Mouse (Mus musculus): ENCODE results near the gene Ctu2. TPM values are rescaled to one million over a fixed set of nuclear protein-coding genes. Genes with fewer than 3 reads are reported as not detected.

Ctu2 gene
- polyA plus RNA-seq, 1 experiment from 2014 or later, result 75.7 TPM

GRCm38 (mm10) chr8:122457171-122457570, 18.8 kb upstream of the Ctu2 start:
- Histone ChIP-seq H3K4me2 (ENCODE audit: low read depth, low read length, severe bottlenecking) (no peak overlapping the region), H3K4me1 (replicated peaks; ENCODE audit: control insufficient read depth, insufficient read depth, low read length) (peaks cover 7% of the 10 kb centered on the region), H3K9me3 (ENCODE audit: control insufficient read depth, low read length) (no peaks in the 10 kb centered on the region), H3K27me3 (ENCODE audit: control insufficient read depth, insufficient read depth, low read length) (peaks cover 27% of the 10 kb centered on the region), H3K9ac (ENCODE audit: low read length) (no peak overlapping the region), H3K4me3 (ENCODE audit: low read depth, low read length) (no peak overlapping the region), H3K36me3 (ENCODE audit: control insufficient read depth, insufficient read depth, low read length) (no peaks in the 10 kb centered on the region), H3K27ac (ENCODE audit: low read depth, low read length) (no peak overlapping the region)
- 74% methylated on average over 11 of the region's 11 CpGs for WGBS
- DNase-seq (ENCODE audit: low spot score) (no peak), ATAC-seq (replicated peaks; ENCODE audit: low FRiP score) (no peak)

DNA sequence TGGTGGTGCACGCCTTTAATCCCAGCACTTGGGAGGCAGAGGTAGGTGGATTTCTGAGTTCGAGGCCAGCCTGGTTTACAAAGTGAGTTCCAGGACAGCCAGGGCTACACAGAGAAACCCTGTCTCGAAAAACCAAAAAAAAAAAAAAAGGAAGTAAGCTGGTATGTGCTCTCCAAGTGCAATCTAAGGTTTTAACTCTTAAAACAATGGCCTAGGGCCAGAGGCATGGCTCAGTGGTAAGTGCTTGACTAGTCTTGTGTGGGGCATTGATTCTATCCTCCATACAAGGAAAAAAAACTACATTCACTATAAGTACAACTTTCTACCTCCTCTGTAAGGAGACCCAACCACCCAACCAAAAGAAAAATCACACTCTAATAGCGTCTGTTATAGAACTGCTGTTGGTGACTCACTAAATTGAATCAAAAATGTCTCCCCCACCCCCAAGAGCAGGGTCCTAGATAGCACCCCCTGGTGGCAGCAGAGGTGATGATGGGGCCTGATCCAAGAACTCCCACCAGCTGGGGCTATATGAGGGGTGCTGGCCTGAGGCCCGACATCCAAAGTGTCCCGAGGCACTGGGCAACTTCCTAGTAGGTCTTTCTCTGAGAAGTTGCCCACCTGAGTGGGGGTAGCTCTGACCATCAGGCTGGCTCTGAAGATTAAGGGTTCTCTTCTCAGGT, 16.6 kb upstream of the Ctu2 start:
- Histone ChIP-seq H3K4me2 (ENCODE audit: low read depth, low read length, severe bottlenecking) (no peak overlapping the region), H3K4me3 (ENCODE audit: low read depth, low read length) (no peak overlapping the region), H3K36me3 (ENCODE audit: control insufficient read depth, insufficient read depth, low read length) (no peaks in the 10 kb centered on the region), H3K9ac (ENCODE audit: low read length) (no peak overlapping the region), H3K27ac (ENCODE audit: low read depth, low read length) (no peak overlapping the region), H3K27me3 (ENCODE audit: control insufficient read depth, insufficient read depth, low read length) (peaks cover 29% of the 10 kb centered on the region), H3K4me1 (replicated peaks; ENCODE audit: control insufficient read depth, insufficient read depth, low read length) (peaks cover 7% of the 10 kb centered on the region), H3K9me3 (ENCODE audit: control insufficient read depth, low read length) (no peaks in the 10 kb centered on the region)
- ATAC-seq (replicated peaks; ENCODE audit: low FRiP score) (no peak), DNase-seq (ENCODE audit: low spot score) (no peak)
- WGBS, result 57% methylated on average over 6 of the region's 6 CpGs

- Histone ChIP-seq H3K4me2 (ENCODE audit: low read depth, low read length, severe bottlenecking) (peak overlapping the region; percentile 50; the same call in 1 of the 2 replicates), H3K27me3 (ENCODE audit: control insufficient read depth, insufficient read depth, low read length) (peaks cover 29% of the 10 kb centered on the region), H3K4me1 (replicated peaks; ENCODE audit: control insufficient read depth, insufficient read depth, low read length) (peaks cover 7% of the 10 kb centered on the region), H3K9me3 (ENCODE audit: control insufficient read depth, low read length) (no peaks in the 10 kb centered on the region), H3K4me3 (ENCODE audit: low read depth, low read length) (peak overlapping the region; percentile 24), H3K36me3 (ENCODE audit: control insufficient read depth, insufficient read depth, low read length) (no peaks in the 10 kb centered on the region), H3K27ac (ENCODE audit: low read depth, low read length) (no peak overlapping the region), H3K9ac (ENCODE audit: low read length) (peak overlapping the region; percentile 43)
- no peak for ATAC-seq (replicated peaks; ENCODE audit: low FRiP score)
- 32% methylated on average over 7 of the region's 7 CpGs for WGBS
- no peak for DNase-seq (ENCODE audit: low spot score)
Measured at GRCm38 (mm10) chr8:122459990-122460389, 16.0 kb upstream of the Ctu2 start.

- Histone ChIP-seq H3K4me1 (replicated peaks; ENCODE audit: control insufficient read depth, insufficient read depth, low read length) (peaks cover 7% of the 10 kb centered on the region), H3K27me3 (ENCODE audit: control insufficient read depth, insufficient read depth, low read length) (peaks cover 29% of the 10 kb centered on the region), H3K9ac (ENCODE audit: low read length) (peak within 1 kb of the TSS; percentile 43), H3K36me3 (ENCODE audit: control insufficient read depth, insufficient read depth, low read length) (no peaks in the 10 kb centered on the region), H3K27ac (ENCODE audit: low read depth, low read length) (no peak within 1 kb of the TSS), H3K4me3 (ENCODE audit: low read depth, low read length) (peak within 1 kb of the TSS; percentile 24), H3K9me3 (ENCODE audit: control insufficient read depth, low read length) (no peaks in the 10 kb centered on the region), H3K4me2 (ENCODE audit: low read depth, low read length, severe bottlenecking) (peak within 1 kb of the TSS; percentile 50)
- ATAC-seq (replicated peaks; ENCODE audit: low FRiP score) (peak; percentile 73), DNase-seq (ENCODE audit: low spot score) (peak; percentile 69)
- WGBS, result 3% methylated on average over 53 of the region's 56 CpGs
Measured at GRCm38 (mm10) chr8:122460524-122461472, 15.1 kb upstream of the Ctu2 start, which contains the start of gene Snai3. Gene Snai3, minus strand, starts transcription at chr8:122460733.

GRCm38 (mm10) chr8:122461473-122462148, 14.3 kb upstream of the Ctu2 start:
- H3K27me3 ChIP-seq (ENCODE audit: control insufficient read depth, insufficient read depth, low read length), result peaks cover 29% of the 10 kb centered on the region
- H3K4me2 ChIP-seq (ENCODE audit: low read depth, low read length, severe bottlenecking), result no peak overlapping the region
- no peak overlapping the region for H3K4me3 ChIP-seq (ENCODE audit: low read depth, low read length)
- ATAC-seq (replicated peaks; ENCODE audit: low FRiP score), result no peak
- H3K27ac ChIP-seq (ENCODE audit: low read depth, low read length), result no peak overlapping the region
- no peak overlapping the region for H3K9ac ChIP-seq (ENCODE audit: low read length)
- no peak for DNase-seq (ENCODE audit: low spot score)
- no peaks in the 10 kb centered on the region for H3K36me3 ChIP-seq (ENCODE audit: control insufficient read depth, insufficient read depth, low read length)
- 58% methylated on average over 11 of the region's 11 CpGs for WGBS
- H3K4me1 ChIP-seq (replicated peaks; ENCODE audit: control insufficient read depth, insufficient read depth, low read length), result peaks cover 7% of the 10 kb centered on the region
- no peaks in the 10 kb centered on the region for H3K9me3 ChIP-seq (ENCODE audit: control insufficient read depth, low read length)

DNA sequence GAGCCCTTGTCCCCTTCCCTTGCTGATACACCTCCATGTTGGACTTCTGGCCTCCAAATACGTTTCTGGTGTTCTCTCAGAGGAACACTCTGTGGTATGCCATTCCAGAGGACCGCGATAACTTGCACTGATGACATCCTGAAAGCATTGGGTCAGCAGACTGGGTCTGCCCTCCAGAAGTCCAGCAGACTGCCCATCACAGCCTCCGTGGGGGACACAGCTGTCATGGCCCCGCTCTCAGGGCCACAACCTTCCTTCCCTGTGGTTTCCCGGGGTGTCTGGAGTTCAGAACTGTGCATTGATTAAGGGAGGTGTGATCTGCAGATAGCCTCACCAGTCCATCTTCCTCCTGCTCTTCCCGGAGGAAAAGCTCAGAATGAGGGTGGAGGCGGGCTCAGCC, 13.4 kb upstream of the Ctu2 start:
- Histone ChIP-seq H3K4me2 (ENCODE audit: low read depth, low read length, severe bottlenecking) (no peak overlapping the region), H3K27ac (ENCODE audit: low read depth, low read length) (no peak overlapping the region), H3K9me3 (ENCODE audit: control insufficient read depth, low read length) (no peaks in the 10 kb centered on the region), H3K27me3 (ENCODE audit: control insufficient read depth, insufficient read depth, low read length) (peaks cover 29% of the 10 kb centered on the region), H3K9ac (ENCODE audit: low read length) (no peak overlapping the region), H3K4me1 (replicated peaks; ENCODE audit: control insufficient read depth, insufficient read depth, low read length) (peaks cover 7% of the 10 kb centered on the region), H3K4me3 (ENCODE audit: low read depth, low read length) (no peak overlapping the region), H3K36me3 (ENCODE audit: control insufficient read depth, insufficient read depth, low read length) (no peaks in the 10 kb centered on the region)
- WGBS, result 67% methylated on average over 8 of the region's 8 CpGs
- DNase-seq (ENCODE audit: low spot score) (no peak), ATAC-seq (replicated peaks; ENCODE audit: low FRiP score) (no peak)

- Histone ChIP-seq H3K4me2 (ENCODE audit: low read depth, low read length, severe bottlenecking) (no peak overlapping the region), H3K9me3 (ENCODE audit: control insufficient read depth, low read length) (no peaks in the 10 kb centered on the region), H3K4me3 (ENCODE audit: low read depth, low read length) (no peak overlapping the region), H3K9ac (ENCODE audit: low read length) (no peak overlapping the region), H3K27ac (ENCODE audit: low read depth, low read length) (no peak overlapping the region), H3K4me1 (replicated peaks; ENCODE audit: control insufficient read depth, insufficient read depth, low read length) (peaks cover 7% of the 10 kb centered on the region), H3K27me3 (ENCODE audit: control insufficient read depth, insufficient read depth, low read length) (peaks cover 28% of the 10 kb centered on the region), H3K36me3 (ENCODE audit: control insufficient read depth, insufficient read depth, low read length) (no peaks in the 10 kb centered on the region)
- 71% methylated on average over 12 of the region's 12 CpGs for WGBS
- ATAC-seq (replicated peaks; ENCODE audit: low FRiP score), result no peak
- DNase-seq (ENCODE audit: low spot score), result no peak
Measured at GRCm38 (mm10) chr8:122463651-122464640, 12.0 kb upstream of the Ctu2 start.

Measured in forebrain, embryonic 11.5 days (tissue).